Mouse (Mus musculus) stomach, postnatal 0 days (tissue): ENCODE results near the gene Cdhr5.

Experiments used
- CTCF ChIP-seq: IDR thresholded peaks from 2 replicates; pipeline ENCODE4 v1.5.1; 2016; ENCODE audit warnings: antibody characterized with exemption, low read depth, mild to moderate bottlenecking, moderate library complexity
- EP300 ChIP-seq: optimal IDR thresholded peaks from 2 replicates; pipeline ENCODE3; 2016; ENCODE audit warnings: antibody characterized with exemption

DNA sequence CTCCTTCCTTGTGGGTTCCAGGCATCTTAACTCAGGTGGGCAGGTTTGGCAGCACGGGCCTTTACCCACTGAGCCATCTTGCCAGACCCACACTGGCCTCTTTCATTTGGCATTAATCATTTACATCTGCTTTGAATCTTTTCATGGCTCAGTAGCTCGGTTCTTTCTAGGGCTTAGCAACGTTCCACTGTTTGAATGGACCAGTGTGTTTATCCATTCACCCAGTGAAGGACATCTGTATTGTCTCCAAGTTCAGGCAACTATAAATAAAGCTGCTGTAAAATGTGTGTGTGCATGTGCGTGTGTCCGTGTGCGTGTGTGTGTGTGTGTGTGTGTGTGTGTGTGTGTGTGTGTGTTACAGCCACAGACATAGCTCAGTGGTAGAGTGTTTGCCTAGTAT, 4.9 kb upstream of the Cdhr5 start:
- TF ChIP-seq CTCF (no peak), EP300 (no peak)
